Mouse (Mus musculus) CH12.LX (cell line): ENCODE results near the gene Gm10198.

Experiments
- CTCF ChIP-seq, 2 experiments: IDR thresholded peaks in 1 of 2; conservative IDR thresholded peaks in 1 of 2; 2 replicates each; pipeline ENCODE4 v1.5.1; 2011 to 2012; ENCODE audit warnings: low read depth in 2 of 2, low read length in 2 of 2, improper control_type of control experiment in 1 of 2, inconsistent platforms in 1 of 2, mild to moderate bottlenecking in 1 of 2, moderate library complexity in 1 of 2
- ETS1 ChIP-seq: conservative IDR thresholded peaks from 2 replicates; pipeline ENCODE4 v1.6.1; 2012; ENCODE audit warnings: low read depth, mild to moderate bottlenecking, inconsistent platforms, low read length, improper control_type of control experiment, moderate library complexity
- HCFC1 ChIP-seq: IDR thresholded peaks from 2 replicates; pipeline ENCODE4 v1.6.1; 2012; ENCODE audit warnings: low read depth, mild to moderate bottlenecking, inconsistent platforms, low read length, improper control_type of control experiment
- IRF4 ChIP-seq: IDR thresholded peaks from 2 replicates; pipeline ENCODE4 v1.6.1; 2014; ENCODE audit warnings: low read depth, mild to moderate bottlenecking, inconsistent platforms, low read length, improper control_type of control experiment
- MAX ChIP-seq: IDR thresholded peaks from 2 replicates; pipeline ENCODE4 v1.6.1; 2011; ENCODE audit warnings: low read length, improper control_type of control experiment
- MEF2A ChIP-seq: IDR thresholded peaks from 2 replicates; pipeline ENCODE4 v1.6.1; 2014; ENCODE audit warnings: low read depth, mild to moderate bottlenecking, inconsistent platforms, low read length, improper control_type of control experiment, borderline replicate concordance
- POLR2A ChIP-seq: IDR thresholded peaks from 2 replicates; pipeline ENCODE4 v1.6.1; 2011; ENCODE audit warnings: low read depth, mild to moderate bottlenecking, improper control_type of control experiment, low read length
- ZC3H11A ChIP-seq: IDR thresholded peaks from 2 replicates; pipeline ENCODE4 v1.6.1; 2012; ENCODE audit warnings: low read depth, mild to moderate bottlenecking, inconsistent platforms, low read length, improper control_type of control experiment
- ZKSCAN1 ChIP-seq: IDR thresholded peaks from 2 replicates; pipeline ENCODE4 v1.6.1; 2012; ENCODE audit warnings: low read depth, inconsistent platforms, low read length, improper control_type of control experiment, borderline replicate concordance

- TF ChIP-seq ETS1 (no peak), MEF2A (no peak), MAX (no peak), IRF4 (no peak), CTCF (conservative IDR thresholded peaks at IDR 0.05 in 1 of 2, IDR thresholded peaks at IDR 0.05 in 1 of 2; ENCODE audit: low read depth in 2 of 2, low read length in 2 of 2) (no peak), ZKSCAN1 (no peak), POLR2A (no peak), HCFC1 (no peak), ZC3H11A (no peak)
Observed at GRCm38 (mm10) chr13:111562595-111562994, 30.0 kb upstream of the Gm10198 start.
